Mouse (Mus musculus): ENCODE results near the gene Gm28919.
"Not testable (repeated sequence)": the region's sequence is repeated elsewhere in the genome, so short reads cannot be mapped to it uniquely, and the experiment has no call there.

Gene Gm28919

GRCm38 (mm10) chrY:6583246-6583645 is at the start of gene Gm28919:
Gm28919 (plus strand) TSS chrY:6583546.
- in situ Hi-C loops (cut with MboI; ENCODE audit: low sequenced_read_pairs), result not testable (repeated sequence)
